Mouse (Mus musculus) lung, embryonic 14.5 days (tissue): Measurements from ENCODE around the gene Slc34a2. TPM values are rescaled to one million over a fixed set of nuclear protein-coding genes. Genes with fewer than 3 reads are reported as not detected.

Source experiments
- ATAC-seq: fragments of 200-750 bp; cut with Nextera tagmentation; 2 replicates; pipeline ENCODE4 v1.8.0; 2017; ENCODE audit warnings: mild to moderate bottlenecking, moderate TSS enrichment, moderate library complexity; ENCODE audit not compliant: insufficient read depth
- DNase-seq: peaks from one replicate; pipeline ENCODE4 v3.0.0-alpha.2; 2015
- H3K27ac ChIP-seq: fragments of 300-500 bp; sonication (generic); 2 replicates; pipeline ENCODE4 v1.5.1; 2014; ENCODE audit warnings: low read depth, mild to moderate bottlenecking, moderate library complexity
- H3K27me3 ChIP-seq: fragments of 300-500 bp; sonication (generic); 2 replicates; pipeline ENCODE4 v1.6.1; 2014; ENCODE audit warnings: low read length, control low read depth; ENCODE audit not compliant: insufficient read depth
- H3K36me3 ChIP-seq: fragments of 300-500 bp; sonication (generic); 2 replicates; pipeline ENCODE4 v1.6.1; 2014; ENCODE audit warnings: control low read depth; ENCODE audit not compliant: insufficient read depth
- H3K4me1 ChIP-seq: fragments of 300-500 bp; sonication (generic); 2 replicates; pipeline ENCODE4 v1.6.1; 2014; ENCODE audit warnings: antibody characterized with exemption, control low read depth; ENCODE audit not compliant: insufficient read depth
- H3K4me2 ChIP-seq: fragments of 300-500 bp; sonication (generic); 2 replicates; pipeline ENCODE4 v1.6.1; 2014; ENCODE audit warnings: mild to moderate bottlenecking
- H3K4me3 ChIP-seq: fragments of 300-500 bp; sonication (generic); 2 replicates; pipeline ENCODE4 v1.5.1; 2014; ENCODE audit warnings: low read depth, low read length
- H3K9ac ChIP-seq: fragments of 300-500 bp; sonication (generic); 2 replicates; pipeline ENCODE4 v1.6.1; 2014
- H3K9me3 ChIP-seq: fragments of 300-500 bp; sonication (generic); 2 replicates; pipeline ENCODE4 v1.6.1; 2016; ENCODE audit warnings: low read depth, low read length, control low read depth
- CTCF ChIP-seq: IDR thresholded peaks from 2 replicates; pipeline ENCODE4 v1.5.1; 2016; ENCODE audit warnings: antibody characterized with exemption, low read depth
- WGBS: fragments of 180-500 bp; shearing (Covaris S2); extraction: QIAGEN DNeasy Blood & Tissue Kit; methylation state at CpG from one replicate; pipeline ENCODE4 v1.1.7; 2014; 5-methylcytosine and 5-hydroxymethylcytosine counted together
- polyA plus RNA-seq: library from polyadenylated mRNA; unstranded; fragments of >200 nt; fragmentation: Nextera tagmentation; extraction: Ambion mirVana; gene quantifications from 2 replicates; pipeline ENCODE4 v1.2.1, GENCODE M21; 2014

Gene Slc34a2
- polyA plus RNA-seq: 0.67 and 0.83 TPM in 2 replicates

- 89% methylated on average over 3 of the region's 3 CpGs for WGBS
- no peak for ATAC-seq
Observed at GRCm38 (mm10) chr5:53037781-53038180, at the start of gene Slc34a2. Gene Slc34a2, plus strand, starts transcription at chr5:53038081.

GRCm38 (mm10) chr5:52990687-52991341 is 47.1 kb upstream of the Slc34a2 start:
- DNase-seq: no peak
- H3K27me3 ChIP-seq: no peaks in the 10 kb centered on the region
- no peak for ATAC-seq
- H3K9ac ChIP-seq: no peak overlapping the region
- no peak overlapping the region for H3K27ac ChIP-seq
- H3K4me1 ChIP-seq: no peaks in the 10 kb centered on the region
- no peak overlapping the region for H3K4me2 ChIP-seq
- TF ChIP-seq CTCF: no peak
- WGBS: 34% methylated on average over 8 of the region's 8 CpGs
- H3K9me3 ChIP-seq: no peaks in the 10 kb centered on the region
- H3K4me3 ChIP-seq: no peak overlapping the region
- no peaks in the 10 kb centered on the region for H3K36me3 ChIP-seq

More at GRCm38 (mm10) chr5:53037781-53038180, at the start of gene Slc34a2:
- Histone ChIP-seq H3K36me3 (no peaks in the 10 kb centered on the region), H3K4me2 (no peak within 1 kb of the TSS), H3K27me3 (no peaks in the 10 kb centered on the region), H3K9ac (no peak within 1 kb of the TSS), H3K9me3 (no peaks in the 10 kb centered on the region), H3K4me3 (no peak within 1 kb of the TSS), H3K4me1 (peaks cover 6% of the 10 kb centered on the region; the same call in 1 of the 2 replicates), H3K27ac (no peak within 1 kb of the TSS)
- DNase-seq: no peak
- no peak for TF ChIP-seq CTCF

DNA sequence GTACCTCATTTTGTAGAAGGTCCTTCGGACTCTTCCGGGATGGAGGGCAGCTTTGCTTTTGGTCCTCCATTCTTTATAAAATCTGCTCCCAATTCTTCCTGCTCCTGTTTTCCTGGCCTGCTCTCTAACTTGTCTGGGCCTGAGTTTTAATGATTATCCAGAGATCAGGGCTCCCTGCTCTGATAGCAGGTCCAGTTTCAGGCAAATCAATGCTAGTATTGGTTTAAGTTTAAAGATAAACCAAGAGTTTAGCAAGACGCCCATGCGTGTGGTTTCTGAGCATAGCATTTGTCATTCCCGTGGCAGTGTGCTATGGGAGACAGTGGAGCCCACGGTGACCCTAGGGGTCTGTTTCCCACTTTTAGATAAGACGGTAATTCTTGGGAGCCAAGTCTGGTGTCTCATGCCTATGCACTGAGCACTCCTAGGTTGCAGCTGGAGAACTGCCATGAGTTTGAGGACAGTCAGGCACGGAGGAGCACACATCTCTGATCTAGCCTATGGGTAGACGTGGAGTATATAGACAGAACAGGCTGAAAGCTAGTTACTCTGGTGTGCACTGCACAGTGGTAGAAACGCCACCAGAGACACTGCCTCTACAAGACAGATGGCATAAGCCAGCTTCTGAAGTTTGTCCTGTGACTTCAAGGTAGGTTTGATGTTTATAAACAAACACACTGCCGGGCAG is 45.5 kb upstream of the Slc34a2 start:
- H3K4me2 ChIP-seq: no peak overlapping the region

GRCm38 (mm10) chr5:52993490-52994282 is 44.2 kb upstream of the Slc34a2 start:
- no peak overlapping the region for H3K27ac ChIP-seq
- DNase-seq (no peak), ATAC-seq (0 out of 2 replicates have a peak, but pooled peaks have one; percentile 26)

More for the DNA sequence above, 45.5 kb upstream of the Slc34a2 start:
- no peaks in the 10 kb centered on the region for H3K36me3 ChIP-seq
- no peaks in the 10 kb centered on the region for H3K27me3 ChIP-seq
- no peak overlapping the region for H3K9ac ChIP-seq
- no peak overlapping the region for H3K4me3 ChIP-seq
- H3K27ac ChIP-seq: no peak overlapping the region
- no peak for DNase-seq
- 74% methylated on average over 11 of the region's 11 CpGs for WGBS
- no peaks in the 10 kb centered on the region for H3K4me1 ChIP-seq
- no peak for ATAC-seq
- H3K9me3 ChIP-seq: no peaks in the 10 kb centered on the region
- no peak for TF ChIP-seq CTCF

GRCm38 (mm10) chr5:52995461-52995860 is 42.4 kb upstream of the Slc34a2 start:
- H3K4me1 ChIP-seq: no peaks in the 10 kb centered on the region
- no peaks in the 10 kb centered on the region for H3K36me3 ChIP-seq
- H3K27ac ChIP-seq: no peak overlapping the region
- ATAC-seq (no peak), DNase-seq (no peak)
- no peak overlapping the region for H3K4me2 ChIP-seq
- no peak overlapping the region for H3K4me3 ChIP-seq
- H3K9ac ChIP-seq: no peak overlapping the region
- 81% methylated on average over 4 of the region's 4 CpGs for WGBS
- H3K9me3 ChIP-seq: no peaks in the 10 kb centered on the region
- TF ChIP-seq CTCF: no peak
- H3K27me3 ChIP-seq: no peaks in the 10 kb centered on the region

More at GRCm38 (mm10) chr5:52993490-52994282, 44.2 kb upstream of the Slc34a2 start:
- no peak overlapping the region for H3K4me2 ChIP-seq
- no peaks in the 10 kb centered on the region for H3K27me3 ChIP-seq
- H3K4me3 ChIP-seq: no peak overlapping the region
- no peaks in the 10 kb centered on the region for H3K9me3 ChIP-seq
- no peak for TF ChIP-seq CTCF
- 66% methylated on average over 12 of the region's 12 CpGs for WGBS
- H3K36me3 ChIP-seq: no peaks in the 10 kb centered on the region
- no peaks in the 10 kb centered on the region for H3K4me1 ChIP-seq
- H3K9ac ChIP-seq: no peak overlapping the region

- Histone ChIP-seq H3K27ac (no peak overlapping the region), H3K4me3 (no peak overlapping the region), H3K9me3 (no peaks in the 10 kb centered on the region), H3K36me3 (no peaks in the 10 kb centered on the region), H3K4me2 (no peak overlapping the region), H3K27me3 (no peaks in the 10 kb centered on the region), H3K9ac (no peak overlapping the region), H3K4me1 (no peaks in the 10 kb centered on the region)
- 77% methylated on average over 3 of the region's 3 CpGs for whole genome bisulfite sequencing
- no peak for ATAC-seq
- no peak for TF ChIP-seq CTCF
- no peak for DNase-seq
Observed at GRCm38 (mm10) chr5:52996145-52996544, 41.7 kb upstream of the Slc34a2 start.

GRCm38 (mm10) chr5:52996601-52997000 is 41.3 kb upstream of the Slc34a2 start:
- Histone ChIP-seq H3K9ac (no peak overlapping the region), H3K36me3 (no peaks in the 10 kb centered on the region), H3K4me3 (no peak overlapping the region), H3K9me3 (no peaks in the 10 kb centered on the region), H3K27ac (no peak overlapping the region), H3K4me2 (no peak overlapping the region), H3K27me3 (no peaks in the 10 kb centered on the region), H3K4me1 (no peaks in the 10 kb centered on the region)
- DNase-seq (no peak), ATAC-seq (no peak)
- no peak for TF ChIP-seq CTCF
- 44% methylated on average over 8 of the region's 8 CpGs for WGBS
